Mouse (Mus musculus) stomach, embryonic 14.5 days (tissue): ENCODE results near the gene Pik3c2a. TPM values are rescaled to one million over a fixed set of nuclear protein-coding genes. Genes with fewer than 3 reads are reported as not detected.
"Not testable (repeated sequence)": the region's sequence is repeated elsewhere in the genome, so short reads cannot be mapped to it uniquely, and the experiment has no call there.

Experiments used
- ATAC-seq: fragments of 200-750 bp; cut with Nextera tagmentation; 2 replicates; pipeline ENCODE4 v1.8.0; 2017; ENCODE audit warnings: low read depth, moderate TSS enrichment; ENCODE audit not compliant: insufficient number of reproducible peaks, insufficient read depth, low FRiP score
- H3K27ac ChIP-seq: fragments of 300-500 bp; sonication (generic); 2 replicates; pipeline ENCODE4 v1.5.1; 2014; ENCODE audit warnings: mild to moderate bottlenecking, low read length, moderate library complexity, mixed read lengths
- H3K27me3 ChIP-seq: fragments of 300-500 bp; sonication (generic); 2 replicates; pipeline ENCODE4 v1.6.1; 2014; ENCODE audit warnings: low read length, control low read depth, mixed read lengths; ENCODE audit not compliant: control insufficient read depth, insufficient read depth
- H3K36me3 ChIP-seq: fragments of 300-500 bp; sonication (generic); 2 replicates; pipeline ENCODE4 v1.6.1; 2014; ENCODE audit warnings: mild to moderate bottlenecking, control low read depth, low read length, moderate library complexity, mixed read lengths; ENCODE audit not compliant: control insufficient read depth, insufficient read depth
- H3K4me1 ChIP-seq: fragments of 300-500 bp; sonication (generic); 2 replicates; pipeline ENCODE4 v1.6.1; 2014; ENCODE audit warnings: low read length, control low read depth, mixed read lengths; ENCODE audit not compliant: control insufficient read depth, insufficient read depth
- H3K4me2 ChIP-seq: fragments of 300-500 bp; sonication (generic); replicated peaks from 2 replicates; pipeline ENCODE4 v1.6.1; 2014; ENCODE audit warnings: low read depth, low read length, control low read depth
- H3K4me3 ChIP-seq: fragments of 300-500 bp; sonication (generic); 2 replicates; pipeline ENCODE4 v1.5.1; 2014; ENCODE audit warnings: low read depth, low read length, control low read depth
- H3K9ac ChIP-seq: fragments of 300-500 bp; sonication (generic); replicated peaks from 2 replicates; pipeline ENCODE4 v1.6.1; 2014; ENCODE audit warnings: low read depth, mild to moderate bottlenecking, control low read depth, low read length, moderate library complexity, mixed read lengths
- H3K9me3 ChIP-seq: fragments of 300-500 bp; sonication (generic); 2 replicates; pipeline ENCODE4 v1.6.1; 2016; ENCODE audit warnings: low read depth, low read length, control low read depth; ENCODE audit not compliant: control insufficient read depth
- WGBS: fragments of 180-500 bp; shearing (Covaris S2); extraction: QIAGEN DNeasy Blood & Tissue Kit; methylation state at CpG from one replicate; pipeline ENCODE4 v1.1.7; 2014; 5-methylcytosine and 5-hydroxymethylcytosine counted together
- polyA plus RNA-seq: library from polyadenylated mRNA; unstranded; fragments of >200 nt; fragmentation: Nextera tagmentation; extraction: Ambion mirVana; gene quantifications from 2 replicates; pipeline ENCODE4 v1.2.1, GENCODE M21; 2014

Pik3c2a gene
- polyA plus RNA-seq, 1 experiment from 2014 or later = 40.2 TPM

GRCm38 (mm10) chr7:116430926-116431325 is 12.3 kb downstream of the Pik3c2a start:
- Histone ChIP-seq H3K9ac (no peak overlapping the region), H3K27ac (no peak overlapping the region), H3K9me3 (no peaks in the 10 kb centered on the region), H3K27me3 (no peaks in the 10 kb centered on the region), H3K4me1 (no peaks in the 10 kb centered on the region), H3K36me3 (no peaks in the 10 kb centered on the region), H3K4me2 (no peak overlapping the region), H3K4me3 (no peak overlapping the region)
- 39% methylated on average over 2 of the region's 2 CpGs for WGBS
- no peak for ATAC-seq

- H3K27me3 ChIP-seq = no peaks in the 10 kb centered on the region
- no peaks in the 10 kb centered on the region for H3K36me3 ChIP-seq
- H3K27ac ChIP-seq = no peak overlapping the region
- H3K4me3 ChIP-seq = no peak overlapping the region
- no peak for ATAC-seq
- H3K4me2 ChIP-seq = no peak overlapping the region
- H3K9me3 ChIP-seq = no peaks in the 10 kb centered on the region
- H3K9ac ChIP-seq = no peak overlapping the region
- H3K4me1 ChIP-seq = no peaks in the 10 kb centered on the region
Measured at GRCm38 (mm10) chr7:116427206-116427605, 16.0 kb downstream of the Pik3c2a start.

DNA sequence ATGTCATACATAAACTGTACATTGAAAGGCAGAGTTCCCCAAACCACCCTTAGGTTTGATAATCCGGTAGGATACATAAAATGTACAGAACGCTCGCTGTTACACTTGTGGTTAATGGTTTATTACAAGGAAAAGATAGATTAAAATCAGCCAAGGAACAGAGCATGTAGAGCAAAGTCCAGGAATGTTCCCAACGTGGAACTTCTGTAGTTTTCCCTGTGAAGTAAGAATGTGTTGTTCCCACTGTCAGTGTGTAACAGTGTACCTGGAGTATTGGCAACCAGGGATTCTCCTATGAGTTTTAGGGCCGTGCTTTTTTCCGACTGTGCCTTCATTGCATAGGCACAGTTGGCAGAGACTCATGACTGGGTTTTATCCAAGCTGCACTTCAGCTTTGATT is 17.5 kb downstream of the Pik3c2a start:
- no peak for ATAC-seq
- Histone ChIP-seq H3K9me3 (no peaks in the 10 kb centered on the region), H3K4me2 (no peak overlapping the region), H3K27me3 (no peaks in the 10 kb centered on the region), H3K4me3 (no peak overlapping the region), H3K4me1 (no peaks in the 10 kb centered on the region), H3K36me3 (no peaks in the 10 kb centered on the region), H3K27ac (no peak overlapping the region), H3K9ac (no peak overlapping the region)
- WGBS = 82% methylated on average over 6 of the region's 6 CpGs

- no peak for ATAC-seq
- no peaks in the 10 kb centered on the region for H3K4me1 ChIP-seq
Measured at GRCm38 (mm10) chr7:116421081-116421480, 22.2 kb downstream of the Pik3c2a start.

DNA sequence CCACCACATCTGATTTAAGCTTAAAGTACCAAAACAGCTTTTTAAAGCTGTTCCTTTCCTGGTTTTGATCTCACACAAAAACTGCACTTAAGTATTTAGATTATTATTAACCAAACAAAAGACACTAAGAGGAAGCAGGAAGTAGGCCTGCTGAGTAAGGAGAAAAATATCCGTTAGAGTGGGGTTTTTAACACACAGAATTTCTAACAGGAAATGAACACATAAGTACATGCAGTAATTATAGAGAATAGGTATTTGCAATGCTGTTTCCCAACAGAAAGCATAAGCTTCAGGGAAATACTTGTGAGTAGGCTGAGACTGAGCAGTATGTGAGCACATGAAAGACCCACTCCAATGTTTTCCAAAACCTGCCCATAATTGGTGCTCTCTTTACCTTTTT is 33.8 kb downstream of the Pik3c2a start:
- Histone ChIP-seq H3K27ac (no peak overlapping the region), H3K9ac (no peak overlapping the region), H3K9me3 (no peaks in the 10 kb centered on the region), H3K4me2 (no peak overlapping the region), H3K4me3 (no peak overlapping the region), H3K4me1 (no peaks in the 10 kb centered on the region), H3K27me3 (no peaks in the 10 kb centered on the region), H3K36me3 (no peaks in the 10 kb centered on the region)
- no peak for ATAC-seq
- WGBS = 21% methylated on average over 1 of the region's 1 CpGs

More at GRCm38 (mm10) chr7:116421081-116421480, 22.2 kb downstream of the Pik3c2a start:
- H3K9me3 ChIP-seq = no peaks in the 10 kb centered on the region
- peaks cover 10% of the 10 kb centered on the region; the same call in 1 of the 2 replicates for H3K36me3 ChIP-seq
- H3K4me2 ChIP-seq = no peak overlapping the region
- no peak overlapping the region for H3K27ac ChIP-seq
- no peak overlapping the region for H3K4me3 ChIP-seq
- H3K27me3 ChIP-seq = no peaks in the 10 kb centered on the region
- no peak overlapping the region for H3K9ac ChIP-seq

- no peak for ATAC-seq
- Histone ChIP-seq H3K4me2 (no peak overlapping the region), H3K9ac (no peak overlapping the region), H3K27me3 (no peaks in the 10 kb centered on the region), H3K4me1 (no peaks in the 10 kb centered on the region), H3K27ac (no peak overlapping the region), H3K9me3 (no peaks in the 10 kb centered on the region), H3K4me3 (no peak overlapping the region), H3K36me3 (no peaks in the 10 kb centered on the region; the same call in 1 of the 2 replicates)
- 83% methylated on average over 3 of the region's 3 CpGs for WGBS
Measured at GRCm38 (mm10) chr7:116392329-116392728, 50.9 kb downstream of the Pik3c2a start.

DNA sequence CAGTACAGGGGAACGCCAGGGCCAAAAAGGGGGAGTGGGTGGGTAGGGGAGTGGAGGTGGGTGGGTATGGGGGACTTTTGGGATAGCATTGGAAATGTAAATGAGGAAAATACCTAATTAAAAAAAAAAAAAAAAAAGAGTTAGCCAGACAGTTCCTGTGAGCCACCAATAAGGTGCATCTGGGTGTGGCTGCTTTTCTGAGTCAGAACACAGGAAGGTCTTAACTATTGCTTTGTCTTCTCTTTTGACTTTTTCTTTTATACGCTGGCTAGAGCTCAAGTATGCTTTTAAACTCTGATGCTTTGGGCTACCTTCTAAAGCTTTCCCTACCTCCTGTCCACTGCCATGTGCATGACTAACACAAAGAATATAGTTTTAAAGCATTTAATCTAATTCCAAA is 55.9 kb downstream of the Pik3c2a start:
- H3K4me3 ChIP-seq, H3K9me3 ChIP-seq, H3K9ac ChIP-seq, H3K4me2 ChIP-seq, H3K27ac ChIP-seq, H3K27me3 ChIP-seq, ATAC-seq, H3K36me3 ChIP-seq, H3K4me1 ChIP-seq: not testable (repeated sequence)
- 87% methylated on average over 2 of the region's 2 CpGs for WGBS

- peaks cover 15% of the 10 kb centered on the region for H3K36me3 ChIP-seq
- H3K4me3 ChIP-seq, H3K4me2 ChIP-seq, H3K4me1 ChIP-seq, H3K27me3 ChIP-seq, H3K27ac ChIP-seq, H3K9ac ChIP-seq, H3K9me3 ChIP-seq, ATAC-seq: not testable (repeated sequence)
- WGBS = 96% methylated on average over 6 of the region's 6 CpGs
Measured at GRCm38 (mm10) chr7:116379181-116379580, 64.1 kb downstream of the Pik3c2a start.

GRCm38 (mm10) chr7:116374284-116374683 is 69.0 kb downstream of the Pik3c2a start:
- Histone ChIP-seq H3K27me3 (no peaks in the 10 kb centered on the region), H3K9me3 (no peaks in the 10 kb centered on the region), H3K4me3 (no peak overlapping the region), H3K9ac (no peak overlapping the region), H3K4me2 (no peak overlapping the region), H3K36me3 (peaks cover 27% of the 10 kb centered on the region), H3K27ac (no peak overlapping the region), H3K4me1 (no peaks in the 10 kb centered on the region)
- 86% methylated on average over 1 of the region's 1 CpGs for WGBS
- no peak for ATAC-seq
